Mouse (Mus musculus): ENCODE results near the gene Bsn. TPM values are rescaled to one million over a fixed set of nuclear protein-coding genes. Genes with fewer than 3 reads are reported as not detected.
"Not testable (repeated sequence)": the region's sequence is repeated elsewhere in the genome, so short reads cannot be mapped to it uniquely, and the experiment has no call there.

Bsn gene
- total RNA-seq, 2 experiments from 2014 or later = 2.3 to 7.4 TPM

DNA sequence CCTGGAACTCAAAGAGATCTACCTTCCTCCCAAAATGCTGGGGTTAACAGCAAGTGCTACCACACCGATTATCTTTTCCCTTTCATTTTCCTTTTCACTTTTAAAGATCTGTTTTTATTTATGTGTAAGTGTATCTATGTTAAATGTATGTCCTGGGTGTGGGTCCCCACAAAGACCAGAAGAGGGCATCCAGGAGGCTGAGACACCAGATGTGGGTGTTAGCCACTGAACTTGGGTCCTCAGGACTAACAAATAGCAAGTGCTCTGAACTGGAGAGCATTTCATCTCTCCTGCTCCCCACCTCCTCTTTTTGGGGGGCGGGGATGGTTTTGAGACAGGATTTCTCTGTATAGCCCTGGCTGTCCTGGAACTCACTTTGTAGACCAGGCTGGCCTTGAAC is 12.0 kb upstream of the Bsn start:
- no peak for ATAC-seq (replicated peaks; ENCODE audit: low FRiP score, low TSS enrichment, poor library complexity, severe bottlenecking)

DNA sequence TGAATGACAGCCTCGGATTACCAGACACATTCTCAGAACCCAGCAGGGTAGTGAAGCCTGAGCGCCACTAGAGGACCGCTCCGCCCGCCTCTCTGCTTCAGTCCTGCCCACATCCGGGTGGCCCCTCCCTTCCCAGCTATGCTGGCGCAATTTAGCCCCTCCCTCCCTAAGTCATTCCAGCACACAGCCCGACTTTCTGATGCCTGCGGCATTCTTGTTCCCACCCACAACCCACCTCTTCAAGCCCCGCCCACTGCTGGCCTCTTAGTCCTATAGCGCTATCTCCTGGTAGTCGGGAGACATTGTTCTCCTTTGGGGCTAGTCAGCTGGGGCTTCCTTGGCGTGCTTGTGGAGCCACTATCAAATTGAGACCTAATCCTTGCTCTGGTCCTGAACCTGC is 11.0 kb upstream of the Bsn start:
- ATAC-seq (replicated peaks; ENCODE audit: low FRiP score, low TSS enrichment, poor library complexity, severe bottlenecking) = peak; percentile 96

DNA sequence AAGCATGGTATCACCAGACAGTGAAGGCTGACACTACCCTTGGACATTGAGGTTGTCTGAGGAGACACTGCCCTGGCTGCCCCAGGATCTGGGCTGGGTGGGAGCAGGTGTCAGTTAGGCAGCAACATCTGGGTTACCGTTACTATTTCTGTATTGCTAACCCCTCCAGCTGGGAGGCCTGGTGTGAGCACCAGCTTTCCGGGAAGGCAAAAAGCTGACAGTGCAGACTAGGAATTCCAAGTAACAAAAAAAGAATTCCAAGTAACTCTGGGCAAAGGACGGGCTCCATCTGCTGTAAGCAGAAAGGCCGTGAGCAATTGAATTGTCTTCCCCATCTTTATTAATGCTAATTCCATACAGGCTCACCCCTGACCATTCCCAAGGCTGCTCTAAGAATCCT is 8.4 kb upstream of the Bsn start:
- ATAC-seq (replicated peaks; ENCODE audit: low FRiP score, low TSS enrichment, poor library complexity, severe bottlenecking) = no peak

DNA sequence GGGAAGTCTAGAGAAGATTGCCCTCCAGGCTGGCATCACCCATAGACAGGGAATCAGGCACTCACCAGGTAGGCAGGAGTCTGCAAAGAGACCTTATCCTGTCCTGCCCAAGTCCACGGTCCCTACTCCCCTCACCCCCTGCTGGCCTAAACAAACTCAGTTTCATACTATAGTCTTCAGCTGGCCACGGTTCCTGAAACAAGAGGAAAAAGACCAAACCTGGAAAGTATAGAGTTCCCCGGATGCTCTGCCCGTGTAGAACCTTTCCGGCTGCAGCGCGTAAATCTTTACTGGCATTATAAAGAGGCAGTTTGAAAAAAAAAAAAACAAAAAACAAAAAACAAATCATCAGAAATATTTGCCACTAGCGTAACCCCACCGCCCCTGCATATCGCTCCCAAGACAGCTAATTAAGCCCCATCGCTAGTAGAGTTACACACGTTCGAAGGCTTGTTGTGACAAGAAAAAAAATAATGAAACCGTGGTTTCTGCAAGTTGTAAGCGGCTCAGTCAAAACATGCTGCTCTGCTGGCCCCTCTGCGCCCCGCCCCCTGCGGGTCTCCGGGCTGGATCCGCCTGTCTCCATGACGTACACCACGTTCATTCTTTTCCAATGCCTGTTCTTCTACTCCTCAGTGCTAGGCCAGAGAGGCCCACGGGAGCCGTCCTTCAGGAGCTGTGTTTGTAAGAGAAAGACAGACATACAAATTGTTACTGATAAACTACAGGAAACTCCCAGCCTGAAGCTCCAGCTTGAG is 6.9 kb upstream of the Bsn start:
- no peak for ATAC-seq (replicated peaks; ENCODE audit: low FRiP score, low TSS enrichment, poor library complexity, severe bottlenecking)

DNA sequence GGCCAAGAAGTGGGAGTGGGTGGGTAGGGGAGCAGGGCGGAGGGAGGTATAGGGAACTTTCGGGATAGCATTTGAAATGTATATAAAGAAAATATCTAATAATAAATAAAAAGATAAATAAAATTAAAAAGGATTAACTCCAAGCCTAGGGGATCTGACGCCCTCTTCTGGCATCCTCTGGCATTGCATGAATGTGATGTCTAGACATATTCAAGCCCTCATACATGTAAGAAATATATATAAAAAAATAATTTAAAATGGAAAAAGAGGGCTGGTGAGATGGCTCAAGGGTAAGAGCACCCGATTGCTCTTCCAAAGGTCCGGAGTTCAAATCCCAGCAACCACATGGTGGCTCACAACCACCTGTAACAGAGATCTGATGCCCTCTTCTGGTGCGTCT is 6.0 kb upstream of the Bsn start:
- ATAC-seq (replicated peaks; ENCODE audit: low FRiP score, low TSS enrichment, poor library complexity, severe bottlenecking) = not testable (repeated sequence)

DNA sequence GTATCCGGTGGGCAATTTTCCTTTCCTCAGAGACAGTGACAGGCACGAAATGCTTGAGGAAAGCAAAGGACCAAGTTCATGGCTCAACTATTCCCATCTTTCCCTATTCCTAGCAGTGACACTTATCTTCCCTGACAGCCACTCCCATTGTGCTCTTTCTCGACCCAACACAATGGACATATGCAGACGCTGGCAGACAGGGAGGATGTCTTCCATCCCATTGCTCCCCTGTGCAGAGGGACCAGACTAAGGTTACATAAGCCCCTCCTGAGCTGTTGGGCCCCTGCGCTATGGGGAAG is 747 bp downstream of the Bsn start:
- ATAC-seq (replicated peaks; ENCODE audit: low FRiP score, low TSS enrichment, poor library complexity, severe bottlenecking) = no peak

DNA sequence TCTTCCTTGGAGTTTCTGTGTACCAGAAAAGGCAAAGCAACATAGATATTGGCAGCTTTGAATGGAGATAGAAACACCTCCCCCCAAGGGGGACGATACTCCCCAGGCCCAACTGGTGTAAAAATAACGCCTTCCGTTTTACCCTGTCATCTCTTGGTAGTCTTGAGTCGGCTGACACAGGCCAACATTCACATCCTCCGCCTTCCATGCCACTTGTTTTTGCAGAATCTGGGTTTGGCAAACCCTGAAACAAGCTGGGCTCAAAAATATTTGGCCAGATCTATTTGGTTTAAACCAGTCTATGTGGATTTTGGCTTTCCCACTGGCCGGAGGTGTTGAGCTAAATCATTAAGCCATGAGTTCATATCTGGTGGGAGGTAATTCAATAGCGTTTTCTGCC is 1.2 kb downstream of the Bsn start:
- ATAC-seq (replicated peaks; ENCODE audit: low FRiP score, low TSS enrichment, poor library complexity, severe bottlenecking) = no peak

DNA sequence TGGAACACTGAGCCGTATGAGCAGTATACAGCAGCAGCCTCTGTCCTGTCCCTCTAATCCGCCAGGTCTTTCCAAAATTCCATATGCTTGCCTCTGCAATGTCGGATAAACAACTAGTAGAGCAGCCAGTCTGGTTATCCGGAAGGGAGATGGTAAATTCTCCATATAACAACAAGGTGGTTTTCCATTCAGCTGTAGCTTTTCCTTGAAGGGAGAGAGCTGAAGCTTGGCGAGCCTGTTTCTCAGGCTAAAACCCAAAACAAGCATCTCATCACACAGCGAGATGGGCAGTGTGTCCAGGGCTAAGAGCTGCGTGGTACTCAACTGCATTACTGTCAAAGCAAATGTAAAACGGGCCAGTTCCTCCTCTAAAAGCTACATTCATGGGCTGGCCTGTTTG is 1.7 kb downstream of the Bsn start:
- no peak for ATAC-seq (replicated peaks; ENCODE audit: low FRiP score, low TSS enrichment, poor library complexity, severe bottlenecking)

DNA sequence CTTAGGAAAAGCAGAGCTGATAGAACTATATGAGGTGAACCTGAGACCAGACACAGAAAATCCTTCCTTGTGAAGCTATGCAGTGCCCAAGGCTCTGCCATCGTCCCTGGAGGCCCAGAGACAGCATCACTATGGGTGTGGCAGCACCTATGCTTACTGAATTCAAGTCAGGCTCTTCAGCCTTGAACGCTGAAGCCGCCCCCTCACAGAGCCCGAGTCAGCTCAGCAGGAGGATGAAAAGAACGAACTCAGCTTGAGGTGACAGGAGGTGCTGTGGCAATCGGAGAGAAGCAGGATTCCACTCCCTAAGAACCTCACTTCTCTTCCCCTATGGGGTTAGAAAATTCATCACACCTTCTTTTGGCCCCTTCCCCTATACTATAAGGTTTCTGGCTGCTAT is 2.6 kb downstream of the Bsn start:
- no peak for ATAC-seq (replicated peaks; ENCODE audit: low FRiP score, low TSS enrichment, poor library complexity, severe bottlenecking)

DNA sequence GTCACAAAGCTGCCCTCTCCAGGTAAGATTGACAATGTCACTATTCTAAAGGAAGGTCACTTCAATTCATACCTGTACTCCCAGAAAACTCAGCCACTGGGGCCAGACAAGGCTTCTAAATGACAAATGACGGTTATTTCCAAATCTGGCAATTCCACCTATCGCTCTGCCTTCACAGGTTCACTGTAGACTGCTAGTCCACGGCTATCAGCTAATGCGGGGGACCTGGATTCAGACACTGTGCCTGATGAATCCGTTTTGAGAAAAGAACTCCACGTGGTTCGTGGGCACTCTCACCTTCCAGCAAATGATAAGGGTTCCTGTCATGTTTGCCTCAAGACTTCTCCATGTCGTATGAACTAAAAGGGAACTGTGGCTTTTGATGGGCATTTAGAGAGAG is 4.4 kb downstream of the Bsn start:
- no peak for ATAC-seq (replicated peaks; ENCODE audit: low FRiP score, low TSS enrichment, poor library complexity, severe bottlenecking)

DNA sequence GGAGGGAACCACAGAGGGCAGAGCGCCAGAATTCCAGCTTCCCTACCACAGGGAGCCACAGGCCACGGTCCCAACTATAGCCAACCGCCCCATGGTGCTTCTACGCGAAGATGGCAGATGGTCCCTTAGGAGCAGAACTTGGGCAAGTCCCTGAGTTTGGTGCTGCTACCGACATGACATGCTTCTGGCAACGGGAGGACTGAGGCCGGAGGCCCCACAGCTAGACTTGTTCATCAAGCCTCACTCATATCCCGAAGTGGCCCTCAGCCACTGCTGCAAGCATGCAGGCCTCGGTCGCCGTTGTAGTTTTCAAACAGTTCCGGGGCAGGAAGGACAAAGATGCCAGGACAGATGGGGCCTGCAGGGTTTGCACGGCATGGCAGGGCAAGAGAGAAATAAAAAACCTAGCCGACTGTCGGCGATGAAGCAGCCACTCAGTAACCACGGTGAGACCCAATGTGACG is 6.6 kb downstream of the Bsn start:
- no peak for ATAC-seq (replicated peaks; ENCODE audit: low FRiP score, low TSS enrichment, poor library complexity, severe bottlenecking)

DNA sequence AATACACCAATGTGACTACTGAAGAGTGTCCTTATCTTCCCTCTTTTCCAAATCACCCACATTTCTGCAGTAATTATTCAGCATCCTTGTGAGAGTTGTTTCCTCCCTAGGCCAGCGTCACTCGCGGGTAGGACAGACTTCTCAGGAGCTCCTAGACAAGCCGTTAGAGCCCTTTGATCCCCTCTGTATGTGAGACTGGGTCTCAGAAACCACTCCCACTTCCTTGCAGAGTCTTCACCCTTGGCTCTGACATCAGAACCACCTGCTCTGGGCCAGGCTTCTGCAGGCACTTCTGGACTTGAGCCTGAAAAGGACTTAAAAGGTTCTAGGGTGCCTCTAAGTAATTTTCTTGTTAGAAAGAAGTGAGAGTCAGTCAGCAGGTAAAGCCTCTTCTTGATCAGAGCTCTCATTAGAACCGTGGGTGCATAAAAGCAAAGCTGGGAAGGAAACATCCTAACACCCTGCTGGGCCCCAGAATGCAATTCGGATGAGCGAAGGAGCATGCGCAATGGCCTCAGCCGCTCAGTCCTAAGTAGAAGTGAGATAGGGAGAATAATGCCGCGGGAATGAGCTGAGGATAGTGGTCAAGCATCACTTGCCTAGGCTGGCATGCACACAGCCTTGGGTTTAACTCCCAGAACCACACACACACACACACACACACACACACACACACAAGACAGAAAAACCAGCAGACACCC is 7.2 kb downstream of the Bsn start:
- no peak for ATAC-seq (replicated peaks; ENCODE audit: low FRiP score, low TSS enrichment, poor library complexity, severe bottlenecking)

DNA sequence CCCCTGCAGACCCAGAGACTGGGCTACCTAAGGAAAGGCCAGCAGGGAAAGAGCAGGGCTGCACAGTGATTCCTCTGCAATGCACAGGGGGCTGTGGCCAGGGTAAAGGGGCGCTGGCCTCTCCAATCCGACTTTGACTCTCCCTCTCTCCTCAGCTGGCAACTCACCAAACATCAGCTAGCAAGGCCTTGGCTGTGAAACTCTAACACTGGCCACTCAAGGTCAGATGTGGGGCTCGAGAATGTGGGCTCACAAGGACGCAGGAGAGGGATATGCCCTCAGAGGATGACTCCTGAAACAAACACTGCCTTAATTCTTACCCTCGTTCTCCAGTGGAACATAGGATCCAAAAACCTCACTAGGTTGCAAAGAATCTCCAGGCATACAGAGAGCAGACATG is 11.8 kb downstream of the Bsn start:
- ATAC-seq (replicated peaks; ENCODE audit: low FRiP score, low TSS enrichment, poor library complexity, severe bottlenecking) = no peak

DNA sequence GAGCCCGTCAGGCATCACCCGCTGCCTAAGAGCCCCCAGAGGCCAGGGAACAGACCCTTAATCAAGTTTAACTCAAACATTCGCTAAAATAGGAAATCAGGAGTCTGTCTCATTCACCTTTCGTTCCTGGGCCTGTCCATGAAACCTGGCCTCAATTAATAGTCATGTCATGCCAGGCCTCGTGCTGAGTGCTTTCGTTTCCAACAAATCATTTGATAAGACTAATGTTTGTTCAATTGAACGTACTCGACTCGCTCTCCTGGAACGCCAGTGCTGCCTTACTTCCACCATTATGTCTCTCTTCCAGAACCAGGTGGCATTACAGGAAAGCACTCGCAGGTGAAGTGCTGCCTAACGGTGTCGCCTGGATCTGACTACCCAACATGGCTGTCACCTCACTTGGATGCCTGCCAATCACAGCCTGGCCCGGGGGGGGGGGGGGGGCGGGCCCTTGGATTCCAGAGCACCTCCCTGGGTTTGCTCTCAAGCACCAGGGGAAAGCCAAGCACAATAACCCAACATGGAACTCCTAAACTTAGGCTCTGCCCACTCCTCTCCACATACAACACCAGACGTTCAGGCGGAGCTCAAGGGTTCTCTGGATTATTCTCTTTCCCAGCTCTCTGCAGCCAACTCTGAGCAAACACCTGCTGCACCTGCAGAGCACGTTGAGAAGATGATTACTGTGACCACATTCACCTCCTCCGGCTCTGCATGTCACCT is 14.9 kb downstream of the Bsn start:
- no peak for ATAC-seq (replicated peaks; ENCODE audit: low FRiP score, low TSS enrichment, poor library complexity, severe bottlenecking)

DNA sequence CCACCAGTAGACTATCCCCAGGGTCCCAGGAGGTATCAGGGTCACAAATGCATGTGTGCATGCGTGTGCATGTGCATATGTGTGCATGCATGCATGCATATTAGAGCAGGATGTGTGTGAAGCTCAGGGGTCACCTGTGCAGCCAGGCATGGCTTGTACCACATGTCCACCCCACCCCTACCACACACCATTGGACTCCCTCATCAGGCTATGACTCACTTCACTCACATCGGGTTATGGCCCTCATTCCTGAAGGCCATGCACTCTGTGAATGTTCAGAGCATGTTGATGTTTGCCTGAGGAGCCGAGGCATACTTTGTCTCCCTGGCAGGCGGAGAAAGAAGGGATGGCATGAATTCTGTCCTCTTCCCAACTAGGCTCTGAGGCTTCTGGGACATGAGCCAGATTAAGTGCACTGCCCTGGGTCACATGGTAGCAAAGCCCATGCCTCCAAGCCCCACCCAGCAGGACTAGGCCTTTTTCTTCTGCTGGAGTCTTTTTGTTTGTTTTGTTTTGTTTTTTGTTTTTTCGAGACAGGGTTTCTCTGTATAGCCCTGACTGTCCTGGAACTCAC is 17.3 kb downstream of the Bsn start:
- no peak for ATAC-seq (replicated peaks; ENCODE audit: low FRiP score, low TSS enrichment, poor library complexity, severe bottlenecking)

DNA sequence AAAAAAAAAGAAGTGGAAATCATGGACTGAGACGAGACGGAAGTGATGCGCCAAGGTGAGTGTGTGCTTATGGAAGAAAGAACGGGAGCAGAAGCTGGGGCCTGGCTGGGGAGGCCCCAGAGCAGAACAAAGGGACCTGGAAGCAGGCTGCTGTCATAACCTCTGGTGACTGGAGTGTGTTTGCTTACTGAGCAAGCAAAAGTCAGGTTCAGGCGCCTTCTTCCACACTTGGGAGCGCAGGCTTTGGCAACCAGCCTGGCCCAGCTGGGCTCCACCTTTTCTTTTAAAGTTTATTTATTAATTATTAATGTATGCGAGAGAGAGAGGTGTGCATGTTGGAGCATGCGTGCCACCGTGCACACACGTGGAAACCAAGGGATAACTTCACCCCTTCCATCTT is 20.4 kb downstream of the Bsn start:
- no peak for ATAC-seq (replicated peaks; ENCODE audit: low FRiP score, low TSS enrichment, poor library complexity, severe bottlenecking)

DNA sequence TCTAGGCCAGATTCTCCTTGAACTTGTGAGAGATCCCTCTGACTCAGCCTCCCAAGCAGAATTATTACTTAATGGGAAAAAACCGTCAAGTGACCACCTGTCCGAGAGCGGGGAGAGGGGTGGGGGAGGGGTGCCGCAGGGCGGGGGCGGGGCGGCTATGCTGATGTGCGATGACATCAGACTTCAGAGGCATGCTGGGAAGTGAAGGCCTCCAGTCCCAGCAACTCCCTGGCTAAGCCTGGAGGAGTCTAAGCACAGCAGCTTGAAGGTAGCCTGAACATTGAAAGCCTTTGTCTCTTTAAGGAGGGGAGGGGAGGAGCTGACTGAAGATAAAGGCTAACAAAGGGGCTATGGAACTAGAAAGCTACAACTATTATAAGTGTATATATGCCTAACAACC is 25.0 kb downstream of the Bsn start:
- no peak for ATAC-seq (replicated peaks; ENCODE audit: low FRiP score, low TSS enrichment, poor library complexity, severe bottlenecking)

DNA sequence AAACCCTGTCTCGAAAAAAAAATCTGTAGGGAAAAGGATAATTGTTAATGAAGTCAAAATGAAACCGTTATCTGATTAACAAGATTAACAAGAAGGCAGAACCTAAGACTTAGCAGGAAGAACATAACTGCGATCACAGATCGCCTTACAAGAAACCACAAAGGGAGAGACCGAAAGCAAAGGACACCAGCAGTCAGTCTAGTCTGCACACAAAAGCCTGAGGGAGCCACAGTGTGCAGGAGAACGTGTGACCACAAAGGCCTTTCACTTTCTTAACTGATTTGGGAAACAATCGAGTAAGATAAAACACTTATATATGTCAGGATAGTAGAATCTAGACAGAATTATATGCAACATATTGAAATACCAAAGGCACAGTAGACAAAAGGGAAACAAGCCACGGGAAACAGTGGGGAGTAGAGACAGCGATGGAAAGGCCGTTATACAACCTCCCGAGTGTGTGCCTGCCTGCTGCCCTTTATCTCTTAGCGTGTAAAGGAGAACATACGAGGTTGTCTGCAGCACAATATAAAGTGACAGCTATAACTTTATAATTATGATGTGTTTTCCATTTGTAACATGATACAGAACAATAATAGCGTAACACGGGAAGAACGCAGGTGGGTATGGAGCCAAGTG is 26.4 kb downstream of the Bsn start:
- peak; percentile 70 for ATAC-seq (replicated peaks; ENCODE audit: low FRiP score, low TSS enrichment, poor library complexity, severe bottlenecking)

DNA sequence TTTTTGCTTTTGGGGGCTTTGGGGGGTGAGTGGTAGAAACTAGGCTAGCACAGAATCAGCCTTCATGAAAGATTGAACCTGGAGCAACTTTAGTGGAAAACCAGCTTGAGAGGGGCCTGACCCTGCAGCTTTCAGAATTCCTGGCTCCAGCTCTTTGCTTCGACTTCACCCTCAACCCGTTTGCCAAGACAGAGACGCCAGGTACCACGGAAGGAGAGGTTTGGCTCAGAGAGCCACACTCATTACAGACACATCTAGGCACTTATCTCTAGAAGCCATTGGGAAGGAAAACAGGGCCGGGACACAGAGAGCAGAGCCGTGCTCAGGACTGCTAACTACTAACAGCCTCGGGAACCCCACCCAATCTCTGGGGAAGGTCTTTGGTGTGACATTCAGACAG is 32.3 kb downstream of the Bsn start:
- no peak for ATAC-seq (replicated peaks; ENCODE audit: low FRiP score, low TSS enrichment, poor library complexity, severe bottlenecking)

DNA sequence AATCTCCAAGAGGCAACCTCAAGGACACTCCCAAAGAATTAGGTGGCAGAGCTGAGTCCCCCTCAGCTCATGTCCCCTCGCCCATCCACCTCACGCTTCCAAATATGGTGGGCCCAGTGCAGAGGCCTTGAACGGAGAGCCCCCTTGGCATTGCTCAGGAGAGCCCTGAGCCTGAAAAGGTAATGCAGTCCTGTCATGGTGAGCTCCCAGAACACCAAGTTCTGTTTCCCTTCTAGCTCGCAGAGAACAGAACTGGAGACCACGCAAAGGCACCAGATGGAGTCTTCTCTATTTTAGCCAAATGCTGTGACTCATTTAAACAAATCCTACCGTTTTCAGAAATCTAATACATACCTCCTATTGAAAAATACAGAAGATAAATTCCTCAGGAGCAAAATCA is 32.7 kb downstream of the Bsn start:
- no peak for ATAC-seq (replicated peaks; ENCODE audit: low FRiP score, low TSS enrichment, poor library complexity, severe bottlenecking)

Data from megakaryocyte-erythroid progenitor cell, adult 5-6 weeks (primary cell).